Mouse (Mus musculus) erythroblast, adult 5-6 weeks (primary cell): Measurements from ENCODE around the gene Tgfbr3. TPM values are rescaled to one million over a fixed set of nuclear protein-coding genes. Genes with fewer than 3 reads are reported as not detected.
"Not testable (repeated sequence)": the region's sequence is repeated elsewhere in the genome, so short reads cannot be mapped to it uniquely, and the experiment has no call there.

Experiments used
- ATAC-seq: replicated peaks from 2 replicates; pipeline ENCODE4 v1.8.0; 2016; ENCODE audit warnings: moderate number of reproducible peaks, mild to moderate bottlenecking, moderate TSS enrichment, inconsistent platforms; ENCODE audit not compliant: poor library complexity, low FRiP score, severe bottlenecking
- total RNA-seq, 2 experiments: library from RNA; stranded (forward) in 1 of 2; stranded (reverse) in 1 of 2; fragments of 150-400 nt in 1 of 2; fragments of 200-764, 138-1000 nt in 1 of 2; gene quantifications; 2 replicates each; pipeline versions ENCODE4 v1.2.3 to v1.2.4; 2015 to 2017; ENCODE audit warnings: low replicate concordance in 2 of 2

The Tgfbr3 gene
- total RNA-seq, 2 experiments from 2014 or later = 1.5 to 2.6 TPM

DNA sequence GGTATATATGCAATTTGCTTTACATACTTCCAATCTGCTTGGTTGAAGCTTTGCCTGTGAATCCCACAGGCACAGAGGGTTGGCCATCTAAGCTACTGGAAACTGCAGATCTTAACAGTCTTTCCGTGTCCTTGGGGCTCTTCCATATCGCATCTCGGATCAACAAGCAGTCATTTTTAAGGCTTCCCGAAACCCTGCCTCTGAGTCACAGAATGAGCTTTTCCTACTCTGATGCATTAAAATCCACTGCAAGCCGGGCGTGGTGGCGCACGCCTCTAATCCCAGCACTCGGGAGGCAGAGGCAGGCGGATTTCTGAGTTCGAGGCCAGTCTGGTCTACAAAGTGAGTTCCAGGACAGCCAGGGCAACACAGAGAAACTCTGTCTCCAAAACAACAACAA, 41.1 kb downstream of the Tgfbr3 start:
- not testable (repeated sequence) for ATAC-seq

DNA sequence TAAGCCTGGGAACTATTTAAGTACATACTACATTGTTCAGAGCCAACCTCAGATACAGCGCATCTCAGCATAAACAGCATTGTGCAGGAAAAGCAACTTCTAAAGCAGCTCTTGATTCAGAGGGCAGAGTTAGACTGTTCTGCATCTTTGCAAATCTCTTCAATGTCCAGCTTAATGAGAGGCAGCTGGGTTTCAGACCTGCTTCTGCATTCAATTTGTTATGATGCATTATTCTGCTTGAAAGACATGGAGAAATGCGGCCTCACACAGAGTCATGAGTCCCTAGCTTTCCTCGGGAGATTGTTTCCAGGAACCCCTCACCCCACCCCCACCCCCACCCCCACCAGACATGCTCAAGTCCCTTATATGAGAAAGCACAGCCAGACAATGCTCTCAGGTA, 41.6 kb downstream of the Tgfbr3 start:
- ATAC-seq = no peak

DNA sequence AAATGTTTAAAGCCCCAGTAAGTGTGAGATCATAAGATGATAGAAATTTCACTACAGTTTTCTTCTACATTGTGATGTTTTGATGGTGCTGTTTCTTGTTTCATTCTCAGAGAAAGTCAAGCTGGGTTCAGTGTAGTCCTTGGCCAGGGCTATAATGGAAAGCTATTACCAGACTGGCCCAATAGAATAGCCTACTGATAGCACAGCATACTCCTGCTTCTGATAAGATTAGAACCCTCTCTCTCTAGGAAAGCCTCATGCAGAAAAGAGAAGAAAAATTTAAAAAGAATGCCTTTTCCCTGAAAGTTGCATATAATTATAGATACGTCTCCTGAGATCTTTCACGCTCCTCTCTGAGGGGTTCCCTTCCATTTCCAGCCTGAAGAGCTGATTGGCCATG, 46.0 kb downstream of the Tgfbr3 start:
- no peak for ATAC-seq

DNA sequence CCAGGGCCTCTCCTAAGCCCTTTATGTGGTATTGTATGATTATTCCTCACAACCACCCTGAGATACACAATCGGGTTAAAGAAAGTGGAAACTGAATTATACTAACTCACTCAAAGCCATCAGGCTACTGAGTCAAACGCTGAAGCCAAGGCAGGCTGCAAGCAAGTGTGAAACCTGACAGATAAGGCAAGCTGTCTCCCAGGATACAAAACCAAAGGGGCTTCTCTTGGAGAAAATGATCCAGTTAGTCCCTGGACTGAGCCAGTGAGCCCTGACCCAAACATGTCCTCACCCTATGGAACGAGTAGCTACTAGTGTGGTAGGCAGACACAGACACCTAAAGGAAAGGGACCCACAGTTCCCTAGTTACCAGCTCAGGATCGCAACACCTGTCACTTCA, 46.4 kb downstream of the Tgfbr3 start:
- ATAC-seq = no peak

DNA sequence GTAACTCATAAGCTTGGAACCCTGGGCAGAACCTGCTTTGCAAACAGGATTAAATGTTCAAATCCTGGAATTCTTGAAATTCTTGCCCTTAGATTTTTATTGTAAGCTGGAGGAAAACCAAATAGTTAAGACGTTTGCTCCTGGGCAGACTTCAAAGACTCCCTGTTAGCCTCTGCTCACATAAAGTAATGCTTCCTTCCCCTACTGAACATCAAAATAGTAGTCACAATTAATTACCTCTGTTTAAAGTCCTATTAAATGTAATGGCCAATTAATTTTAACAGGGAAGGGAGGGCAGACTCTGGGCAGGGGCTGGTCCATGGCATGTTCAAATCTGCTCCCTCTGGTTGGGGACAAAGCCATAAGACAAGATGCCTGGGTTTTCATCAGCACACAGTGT, 49.2 kb downstream of the Tgfbr3 start:
- no peak for ATAC-seq

DNA sequence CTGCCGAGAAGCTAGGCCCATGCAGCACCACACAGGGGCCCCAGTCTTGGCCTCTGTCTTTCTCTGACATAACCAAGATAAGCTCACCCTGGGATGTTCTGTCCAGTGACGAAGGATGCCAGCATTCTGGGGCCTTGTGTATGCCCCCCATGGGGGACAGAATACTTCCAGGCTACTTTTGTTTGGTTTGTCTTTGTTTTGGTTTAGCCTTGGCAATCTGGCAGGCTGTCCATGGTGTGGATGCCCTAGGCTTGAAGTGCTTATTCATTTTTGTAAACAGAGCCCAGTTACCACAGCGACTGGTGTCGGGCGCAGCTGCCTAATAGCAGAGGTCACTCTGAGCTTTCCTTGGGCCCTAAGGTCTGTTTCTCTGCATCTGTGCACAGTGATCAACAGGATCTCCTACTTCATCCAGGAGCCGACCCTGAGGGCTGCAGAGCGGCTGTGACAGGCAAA, 51.4 kb downstream of the Tgfbr3 start:
- no peak for ATAC-seq

DNA sequence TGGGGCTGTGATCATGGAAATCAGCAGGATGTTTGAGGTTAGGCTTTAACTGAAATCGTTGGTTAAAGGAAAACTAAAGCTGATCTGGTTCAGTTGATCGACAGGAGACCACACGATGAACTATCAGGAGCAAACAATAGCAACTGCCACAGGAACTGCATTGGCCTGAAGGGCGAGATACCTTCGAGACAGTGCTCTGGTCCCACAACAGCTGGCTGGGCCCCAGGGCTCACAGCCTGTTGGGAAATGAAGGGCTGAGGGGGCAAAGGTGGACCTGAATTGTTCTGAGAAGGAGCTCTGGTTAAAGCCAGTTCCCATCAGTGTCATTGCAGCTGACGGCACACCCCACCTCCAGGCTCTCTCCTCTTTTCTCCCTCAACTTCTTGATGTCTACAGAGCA, 52.5 kb downstream of the Tgfbr3 start:
- ATAC-seq = no peak

DNA sequence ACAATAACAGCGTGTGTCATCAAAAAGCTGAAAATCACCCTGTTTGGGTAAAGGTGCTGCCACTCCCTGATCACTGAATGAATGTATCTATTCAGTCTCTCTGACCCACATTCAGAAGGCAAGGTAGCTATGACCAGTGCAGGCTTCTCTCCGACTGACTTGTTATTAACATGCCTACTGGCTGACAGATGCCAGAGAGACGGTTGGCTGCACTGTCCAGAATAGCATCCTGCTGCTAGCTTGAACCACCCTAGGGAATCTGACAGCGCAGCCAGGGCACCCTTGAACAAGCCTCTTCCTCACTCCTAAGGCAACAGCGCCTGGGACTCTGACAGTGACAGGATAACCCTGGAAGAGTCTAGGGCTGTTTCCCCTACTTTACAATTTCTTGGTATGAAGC, 53.4 kb downstream of the Tgfbr3 start:
- no peak for ATAC-seq

DNA sequence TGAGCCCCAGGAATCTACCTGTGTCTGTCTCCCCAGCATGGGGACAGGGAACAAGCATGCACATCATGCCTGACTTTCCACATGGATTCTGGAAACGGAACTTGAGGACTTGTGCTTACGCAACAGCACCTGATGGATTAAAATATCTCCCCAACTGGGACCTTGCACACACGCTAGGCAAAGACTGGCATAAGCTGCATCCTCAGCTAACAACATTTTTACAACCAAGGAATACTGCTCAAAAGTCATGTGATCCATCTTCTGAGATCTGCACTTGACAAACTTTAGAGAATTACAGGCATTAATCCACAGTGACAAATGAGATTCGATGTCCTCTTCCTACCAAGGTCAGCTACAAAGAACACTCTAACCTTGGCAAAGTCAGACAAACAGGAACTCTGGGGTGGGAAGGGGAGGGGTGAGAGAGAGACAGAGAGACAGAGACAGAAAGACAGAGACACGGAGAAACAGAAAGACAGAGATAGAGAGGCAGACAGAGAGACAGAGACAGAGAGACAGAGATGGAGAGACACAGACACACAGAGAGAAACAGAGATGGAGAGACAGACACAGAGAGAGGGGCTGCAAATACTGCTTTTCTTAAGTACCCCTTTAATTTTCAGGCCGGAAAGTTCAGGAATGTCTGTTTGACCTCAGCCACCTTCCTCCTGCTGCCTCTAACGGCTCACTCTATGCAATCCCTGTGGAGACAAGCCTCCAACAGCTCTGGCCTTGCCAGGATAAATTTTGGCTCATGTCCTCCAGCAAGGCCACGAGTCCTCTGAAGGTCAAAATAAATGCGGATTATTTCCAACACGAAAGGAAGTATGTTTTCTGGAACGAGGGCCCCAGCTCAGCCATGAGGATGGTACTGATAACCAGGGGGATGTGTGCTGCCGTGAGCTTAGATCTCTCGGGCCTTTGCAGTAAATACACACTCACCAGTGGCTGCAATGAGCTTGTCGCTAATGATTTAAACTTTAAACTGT, 55.8 kb downstream of the Tgfbr3 start:
- ATAC-seq = no peak

DNA sequence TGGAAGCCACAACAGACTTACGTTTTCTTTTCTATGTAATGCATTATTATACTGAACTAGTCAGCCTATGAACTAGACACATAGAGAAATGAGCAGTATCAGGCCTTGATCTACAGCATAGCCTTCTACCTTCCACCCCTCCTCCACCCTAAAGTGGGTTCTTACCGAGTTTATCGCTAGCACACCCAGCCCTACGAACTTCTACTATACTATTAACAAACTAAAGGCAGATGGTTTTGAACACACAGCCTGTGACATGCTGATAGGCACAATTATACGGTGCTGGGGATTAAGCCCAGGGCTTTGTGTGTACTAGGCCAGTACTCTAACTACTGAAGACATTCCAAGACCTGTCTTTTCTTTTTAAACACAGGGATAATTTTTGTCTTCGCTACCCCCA, 59.2 kb downstream of the Tgfbr3 start:
- ATAC-seq = no peak

DNA sequence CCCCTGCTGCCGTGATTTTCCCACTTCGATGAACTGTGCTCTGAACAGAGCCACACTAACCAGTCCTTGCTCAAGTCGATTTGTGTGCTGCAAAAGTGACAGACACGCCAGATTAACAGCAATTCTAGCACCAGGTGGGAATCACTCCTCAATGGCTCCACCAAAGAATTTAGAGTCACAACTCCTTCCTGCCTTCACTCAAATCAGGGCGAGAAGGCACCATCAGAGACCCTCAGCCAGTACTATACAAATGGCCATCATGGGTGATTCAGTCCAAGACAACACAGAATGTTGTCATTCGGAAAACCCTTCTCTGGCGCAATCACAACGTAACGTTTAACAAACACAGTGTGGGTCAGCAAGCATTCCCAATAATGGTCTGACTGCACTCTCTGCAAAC, 60.4 kb downstream of the Tgfbr3 start:
- ATAC-seq = no peak

DNA sequence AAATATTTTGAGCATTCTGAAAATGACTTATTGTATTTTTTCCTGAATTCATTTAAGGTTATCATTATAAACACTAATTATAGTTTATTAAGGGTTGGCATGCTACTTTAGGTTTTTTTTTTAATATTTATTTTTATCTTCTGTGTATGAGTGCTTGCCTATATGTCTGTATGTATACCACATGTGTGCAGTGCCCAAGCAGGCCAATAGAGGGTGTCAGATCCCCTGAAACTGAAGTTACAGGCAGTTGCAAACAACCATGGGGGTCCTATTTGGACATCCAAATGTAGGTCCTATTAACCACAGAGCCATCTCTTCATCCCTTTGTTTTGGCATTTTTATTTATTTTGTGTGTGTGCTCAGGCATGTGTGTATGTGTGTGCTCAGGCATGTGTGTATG, 61.8 kb downstream of the Tgfbr3 start:
- ATAC-seq = no peak

DNA sequence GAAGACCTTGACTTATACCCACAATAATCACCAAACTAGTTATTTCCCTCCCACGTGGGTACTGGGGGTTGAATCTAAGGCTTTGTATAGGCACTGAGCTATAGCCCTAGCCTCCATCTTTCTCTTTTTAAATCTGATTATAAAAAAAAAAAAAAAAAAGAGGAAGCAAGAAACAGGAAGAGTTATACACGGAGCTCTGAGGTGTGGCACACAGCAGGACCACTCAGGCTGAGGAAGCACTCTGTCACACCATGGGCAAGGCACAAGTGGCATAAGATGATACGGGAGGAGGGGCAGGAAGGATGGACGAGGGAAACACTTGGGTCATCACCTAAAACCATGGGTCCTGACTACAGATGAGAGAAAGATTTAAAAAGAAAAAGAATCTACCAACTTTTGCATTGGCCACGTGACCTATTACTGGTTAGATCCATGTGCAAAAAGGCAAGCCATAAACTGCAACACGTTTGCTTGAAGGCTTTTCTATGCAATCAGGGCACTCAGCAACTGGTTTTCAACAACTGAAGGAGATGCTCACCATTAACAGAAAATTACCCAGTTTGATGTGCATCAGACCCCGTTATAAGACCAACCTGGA, 64.5 kb downstream of the Tgfbr3 start:
- no peak for ATAC-seq

DNA sequence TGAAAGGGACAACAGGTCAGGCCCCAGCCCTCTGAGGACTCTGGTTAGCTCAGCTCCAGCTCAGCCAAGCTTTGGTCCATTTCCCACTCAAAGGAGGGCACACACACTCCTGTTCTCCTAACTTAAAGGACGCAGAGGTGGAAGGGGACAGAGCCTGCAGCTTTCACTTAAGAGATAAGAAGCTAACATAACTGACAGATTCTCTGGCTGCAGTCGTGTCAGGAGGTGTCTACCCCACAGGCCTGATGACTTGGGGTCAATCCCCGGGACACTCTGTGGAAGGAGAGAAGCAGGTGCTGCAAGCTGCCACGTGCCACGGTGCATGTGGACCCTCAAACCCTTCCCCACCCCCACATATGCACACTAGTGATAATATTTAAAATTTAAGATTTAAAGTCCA, 65.3 kb downstream of the Tgfbr3 start:
- ATAC-seq = no peak

DNA sequence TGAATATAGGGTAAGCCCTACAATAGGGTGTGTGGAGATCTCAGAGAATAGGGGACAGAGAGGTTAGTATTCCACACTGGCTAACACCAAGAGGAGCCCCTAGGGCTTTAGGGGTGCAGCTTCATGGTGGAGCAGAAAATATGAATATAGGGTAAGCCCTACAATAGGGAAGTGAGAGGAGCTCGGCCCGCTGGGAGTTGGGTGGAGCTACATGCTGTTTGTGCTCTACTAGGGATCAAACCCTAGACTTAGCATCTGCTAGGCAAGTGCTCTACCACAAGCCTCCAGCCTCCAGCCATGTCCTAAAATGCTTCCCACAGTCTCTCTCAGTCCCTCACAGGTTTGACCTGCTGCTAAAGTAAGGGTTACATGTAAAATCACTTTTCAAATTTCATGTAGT, 65.9 kb downstream of the Tgfbr3 start:
- not testable (repeated sequence) for ATAC-seq

DNA sequence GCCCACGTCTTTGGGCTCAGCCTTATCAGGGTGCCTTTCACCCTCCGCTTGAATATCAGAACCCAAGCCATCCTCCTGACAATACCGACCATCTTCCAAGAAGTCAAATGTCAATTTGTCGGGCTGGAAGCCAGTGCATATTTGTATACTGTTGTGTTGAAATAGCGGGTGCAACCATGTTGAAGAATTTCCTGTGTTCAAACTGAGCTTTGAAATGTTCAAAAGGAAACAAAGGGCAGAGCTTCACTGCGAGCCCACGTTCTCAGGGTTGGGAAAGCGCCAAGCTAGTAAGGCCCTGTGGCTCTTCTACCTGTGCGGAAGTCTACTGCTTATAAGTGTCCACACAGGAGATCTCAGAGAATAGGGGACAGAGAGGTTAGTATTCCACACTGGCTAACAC, 66.4 kb downstream of the Tgfbr3 start:
- no peak for ATAC-seq

DNA sequence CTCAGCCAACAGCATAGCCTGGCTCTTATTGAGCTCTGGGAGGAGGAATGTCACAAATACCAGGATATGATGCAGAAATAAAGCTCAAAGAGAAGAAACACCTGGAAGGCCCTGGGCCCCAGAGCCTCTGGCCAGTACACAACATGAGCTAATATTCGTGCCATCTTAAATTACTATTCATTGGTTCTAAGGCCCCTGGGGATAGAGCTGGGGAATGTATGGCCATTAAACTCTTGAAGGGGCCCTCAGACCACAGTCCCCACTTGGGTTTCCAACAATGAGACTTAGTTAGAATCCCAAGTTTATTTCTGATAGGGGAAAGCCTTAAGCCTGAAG, 66.8 kb downstream of the Tgfbr3 start:
- no peak for ATAC-seq

DNA sequence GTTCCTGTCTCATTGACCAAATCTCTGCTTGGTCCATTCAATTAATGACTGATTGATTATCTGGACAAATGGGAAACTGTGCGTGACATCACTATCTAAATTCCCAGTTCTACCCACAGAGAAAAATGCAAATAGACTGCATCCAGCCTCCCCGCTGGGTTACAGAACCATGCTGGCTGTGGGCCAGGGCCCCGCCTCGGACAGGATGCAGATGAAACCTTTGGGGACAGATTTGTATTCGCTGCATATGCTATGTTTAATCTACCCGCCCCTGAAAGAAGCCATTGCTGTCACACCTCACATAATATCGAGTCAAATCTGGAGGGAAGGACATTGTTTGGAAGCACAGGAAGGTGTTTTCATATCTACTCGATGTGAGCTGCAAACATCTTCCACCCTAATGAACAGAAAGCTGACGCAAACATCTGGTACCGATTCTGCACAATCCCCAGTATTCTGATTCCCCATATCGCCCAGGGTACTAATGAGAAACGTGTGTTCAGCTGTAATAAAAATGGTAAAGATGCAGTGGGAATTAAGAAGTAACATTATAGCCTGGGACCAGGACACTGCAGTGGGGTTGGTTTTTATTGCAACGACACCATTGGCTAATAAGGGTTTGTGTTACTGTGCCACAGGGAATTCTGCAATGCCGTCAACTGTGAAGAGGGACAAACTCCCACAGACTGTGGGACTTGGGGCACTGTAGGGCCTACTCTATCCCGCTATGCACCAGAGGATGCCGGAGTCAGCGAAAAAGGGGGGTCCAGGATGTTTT, 67.3 kb downstream of the Tgfbr3 start:
- ATAC-seq = no peak

DNA sequence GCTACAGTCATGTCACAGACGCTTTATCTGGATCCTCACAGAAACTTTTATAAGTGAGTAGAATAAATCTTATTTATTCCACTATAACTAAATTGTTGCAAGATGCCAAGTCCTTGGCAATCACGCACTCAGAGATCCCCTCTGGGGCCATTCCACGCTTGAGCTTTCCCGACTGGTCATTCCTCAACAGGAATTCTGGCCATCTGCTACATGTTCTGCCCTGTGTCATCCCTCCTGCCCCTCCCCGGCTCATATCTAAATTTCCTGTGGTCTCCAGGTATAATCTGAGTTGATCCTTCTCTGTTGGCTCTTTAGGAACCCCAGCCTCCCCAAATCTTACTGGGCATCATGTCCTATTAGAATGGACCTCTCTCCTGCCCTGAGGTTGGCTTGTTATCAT, 68.5 kb downstream of the Tgfbr3 start:
- no peak for ATAC-seq

DNA sequence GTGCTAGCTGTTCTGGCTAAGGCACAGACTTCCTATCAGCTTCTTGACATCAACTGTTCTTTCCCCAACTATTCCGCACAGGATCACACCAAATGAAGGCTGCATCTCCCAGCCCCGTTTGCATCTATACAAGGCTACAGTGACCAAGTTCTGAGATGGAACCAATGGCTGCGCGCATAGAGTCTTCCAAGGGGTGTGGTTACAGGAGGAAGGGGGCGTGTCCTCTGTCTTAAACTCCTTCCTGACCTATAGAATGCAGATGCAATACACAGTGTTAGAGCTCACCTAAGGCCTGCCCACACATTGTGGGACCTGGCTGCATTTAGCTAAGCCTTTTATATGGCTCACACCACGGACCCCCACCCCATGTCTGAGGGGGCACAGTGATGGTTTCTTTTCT, 69.5 kb downstream of the Tgfbr3 start:
- no peak; the same call in 1 of the 2 replicates for ATAC-seq

DNA sequence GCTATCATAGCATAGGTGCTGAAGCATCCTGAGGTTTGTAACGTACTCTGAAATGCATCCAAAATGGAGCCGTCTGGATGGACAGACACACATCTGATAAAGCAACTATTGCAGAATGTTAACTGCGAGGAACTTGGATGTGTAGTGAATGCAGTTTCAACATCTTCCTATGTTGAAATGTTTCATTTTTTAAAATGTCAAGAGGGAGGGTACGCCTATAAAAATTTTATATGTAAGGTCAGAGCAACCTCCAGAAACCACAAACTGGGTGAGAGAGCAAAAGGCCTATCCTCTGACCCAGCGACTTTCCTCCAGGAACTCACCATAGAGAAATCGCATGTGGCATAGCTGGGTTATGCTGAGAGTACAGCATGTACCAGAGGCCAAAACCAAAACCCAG, 70.1 kb downstream of the Tgfbr3 start:
- ATAC-seq = no peak
